Mouse (Mus musculus) heart, adult 2 months (tissue): ENCODE results near the gene Rnasel. TPM values are rescaled to one million over a fixed set of nuclear protein-coding genes. Genes with fewer than 3 reads are reported as not detected.

ENCODE experiments used
- DNase-seq, 2 experiments: peaks; one replicate each; pipeline ENCODE4 v3.0.0; 2021
- H3K27ac ChIP-seq: fragments of 200-600 bp; 2 replicates; pipeline ENCODE4 v1.8.1; 2022
- H3K27me3 ChIP-seq: fragments of 200-500 bp; 2 replicates; pipeline ENCODE4 v1.6.1; 2012; ENCODE audit warnings: mild to moderate bottlenecking, low read length, inconsistent platforms, mixed read lengths; ENCODE audit not compliant: control insufficient read depth, insufficient read depth
- H3K36me3 ChIP-seq: fragments of 200-500 bp; 2 replicates; pipeline ENCODE4 v1.6.1; 2012; ENCODE audit warnings: low read length, inconsistent platforms; ENCODE audit not compliant: control insufficient read depth, insufficient read depth
- H3K4me1 ChIP-seq: fragments of 200-500 bp; 2 replicates; pipeline ENCODE4 v1.6.1; 2011; ENCODE audit warnings: low read length; ENCODE audit not compliant: control insufficient read depth, insufficient read depth
- H3K4me3 ChIP-seq: fragments of 200-600 bp; 2 replicates; pipeline ENCODE4 v1.8.1; 2022
- H3K79me2 ChIP-seq: fragments of 200-500 bp; replicated peaks from 2 replicates; pipeline ENCODE4 v1.6.1; 2012; ENCODE audit warnings: mild to moderate bottlenecking, inconsistent platforms, low read length, moderate library complexity, mixed read lengths; ENCODE audit not compliant: control insufficient read depth, insufficient read depth
- H3K9ac ChIP-seq: fragments of 200-500 bp; 2 replicates; pipeline ENCODE4 v1.6.1; 2012; ENCODE audit warnings: low read depth, mild to moderate bottlenecking, control low read depth, inconsistent platforms, low read length, mixed read lengths
- CTCF ChIP-seq: fragments of 200-600 bp; IDR thresholded peaks from 2 replicates; pipeline ENCODE4 v1.8.1; 2022; ENCODE audit warnings: antibody characterized with exemption, mild to moderate bottlenecking, moderate library complexity
- EP300 ChIP-seq: fragments of 200-500 bp; IDR thresholded peaks from 2 replicates; pipeline ENCODE4 v1.6.1; 2011; ENCODE audit warnings: low read depth, low read length, control low read depth; ENCODE audit not compliant: insufficient read depth
- POLR2A ChIP-seq: fragments of 200-500 bp; IDR thresholded peaks from 2 replicates; pipeline ENCODE4 v1.6.1; 2011; ENCODE audit warnings: mild to moderate bottlenecking, low read depth, low read length, control low read depth; ENCODE audit not compliant: insufficient read depth
- WGBS: fragments of 180-500 bp; shearing (Covaris S2); methylation state at CpG from one replicate; pipeline ENCODE4 v1.1.7; 2018; 5-methylcytosine and 5-hydroxymethylcytosine counted together
- intact Hi-C: fragments of 180-260 bp; cut with DNase I; formaldehyde crosslinking; loops from one replicate; pipeline ENCODE4 v1.15.1; 2025
- polyA plus RNA-seq: library from polyadenylated mRNA; depleted of rRNA; stranded (reverse); fragments of >200 nt; gene quantifications from 2 replicates; pipeline ENCODE4 v1.2.3, GENCODE M21; 2012
- total RNA-seq, 2 experiments: library from RNA; stranded (reverse); gene quantifications; 2 replicates each; pipeline ENCODE4 v1.2.3; 2021

Gene Rnasel
- total and polyA plus RNA-seq, 3 experiments = 2.5 to 4.6 (median 4.1) TPM

GRCm38 (mm10) chr1:153746119-153746670, 3.0 kb upstream of the Rnasel start:
- Histone ChIP-seq H3K9ac (no peak overlapping the region), H3K4me3 (no peak overlapping the region), H3K27ac (no peak overlapping the region), H3K27me3 (no peaks in the 10 kb centered on the region), H3K79me2 (no peaks in the 10 kb centered on the region), H3K36me3 (no peaks in the 10 kb centered on the region), H3K4me1 (peaks cover 6% of the 10 kb centered on the region; the same call in 1 of the 2 replicates)
- intact Hi-C loops = loop anchor here (1.0 to 5.0 kb wide), 2 partner anchors 61 to 189 kb away; no protein-coding TSS in a partner anchor
- 83% methylated on average over 14 of the region's 14 CpGs for WGBS
- TF ChIP-seq EP300 (no peak), POLR2A (no peak), CTCF (no peak)
- DNase-seq = no peak

GRCm38 (mm10) chr1:153746728-153747127, 2.5 kb upstream of the Rnasel start:
- DNase-seq = peak; percentile 68 to 72
- 4% methylated on average over 12 of the region's 12 CpGs for WGBS
- peaks cover 10% of the 10 kb centered on the region for H3K4me1 ChIP-seq

GRCm38 (mm10) chr1:153747861-153748530, 1.2 kb upstream of the Rnasel start:
- no peaks in the 10 kb centered on the region for H3K36me3 ChIP-seq
- 23% methylated on average over 12 of the region's 12 CpGs for WGBS
- no peak overlapping the region; the same call in 1 of the 2 replicates for H3K27ac ChIP-seq
- no peaks in the 10 kb centered on the region for H3K27me3 ChIP-seq
- DNase-seq = no peak
- H3K9ac ChIP-seq = no peak overlapping the region
- no peaks in the 10 kb centered on the region for H3K79me2 ChIP-seq
- H3K4me3 ChIP-seq = no peak overlapping the region
- TF ChIP-seq POLR2A (no peak), EP300 (no peak), CTCF (no peak)
- intact Hi-C loops = loop anchor here (2.0 to 5.0 kb wide), 2 partner anchors 59 to 433 kb away; no protein-coding TSS in a partner anchor
- peaks cover 12% of the 10 kb centered on the region for H3K4me1 ChIP-seq

More at GRCm38 (mm10) chr1:153746728-153747127, 2.5 kb upstream of the Rnasel start:
- intact Hi-C loops = loop anchor here (1.0 to 5.0 kb wide), 2 partner anchors 61 to 189 kb away; no protein-coding TSS in a partner anchor
- no peak overlapping the region for H3K4me3 ChIP-seq
- H3K36me3 ChIP-seq = no peaks in the 10 kb centered on the region
- H3K9ac ChIP-seq = no peak overlapping the region
- H3K79me2 ChIP-seq = no peaks in the 10 kb centered on the region
- no peak overlapping the region for H3K27ac ChIP-seq
- TF ChIP-seq EP300 (peak; percentile 81), CTCF (peak; percentile 92), POLR2A (no peak)
- no peaks in the 10 kb centered on the region for H3K27me3 ChIP-seq

- Histone ChIP-seq H3K9ac (no peak overlapping the region), H3K4me3 (no peak overlapping the region), H3K4me1 (peaks cover 12% of the 10 kb centered on the region), H3K79me2 (no peaks in the 10 kb centered on the region), H3K36me3 (no peaks in the 10 kb centered on the region), H3K27ac (peak overlapping the region; percentile 76), H3K27me3 (no peaks in the 10 kb centered on the region)
- TF ChIP-seq CTCF (no peak), EP300 (no peak), POLR2A (no peak)
- intact Hi-C loops = loop anchor here (2.0 to 5.0 kb wide), 2 partner anchors 59 to 432 kb away; no protein-coding TSS in a partner anchor
- 0% methylated on average over 1 of the region's 1 CpGs for WGBS
- DNase-seq = peak in 1 of 2 experiments; percentile 27
These were observed 677 bp upstream of the Rnasel start for GRCm38 (mm10) chr1:153748549-153748948.

- TF ChIP-seq CTCF (no peak), EP300 (no peak), POLR2A (no peak)
- 65% methylated on average over 6 of the region's 6 CpGs for WGBS
- peaks cover 12% of the 10 kb centered on the region for H3K4me1 ChIP-seq
- no peak for DNase-seq
- no peak overlapping the region for H3K9ac ChIP-seq
- H3K27ac ChIP-seq = no peak overlapping the region
- no peaks in the 10 kb centered on the region for H3K27me3 ChIP-seq
- no peaks in the 10 kb centered on the region for H3K79me2 ChIP-seq
- no peak overlapping the region for H3K4me3 ChIP-seq
- H3K36me3 ChIP-seq = no peaks in the 10 kb centered on the region
- intact Hi-C loops = no loop called here
These were observed 828 bp downstream of the Rnasel start for GRCm38 (mm10) chr1:153750054-153750453.

GRCm38 (mm10) chr1:153751763-153752301, 2.6 kb downstream of the Rnasel start:
- peak overlapping the region; percentile 75 for H3K27ac ChIP-seq
- H3K36me3 ChIP-seq = no peaks in the 10 kb centered on the region
- DNase-seq = peak; percentile 64
- intact Hi-C loops = no loop called here
- TF ChIP-seq POLR2A (0 out of 2 replicates have a peak, but pooled peaks have one; percentile 36), CTCF (no peak), EP300 (no peak)
- H3K9ac ChIP-seq = peak overlapping the region; percentile 54
- H3K4me1 ChIP-seq = peaks cover 12% of the 10 kb centered on the region
- H3K4me3 ChIP-seq = peak overlapping the region; percentile 49
- 6% methylated on average over 13 of the region's 13 CpGs for WGBS
- no peaks in the 10 kb centered on the region for H3K27me3 ChIP-seq
- no peaks in the 10 kb centered on the region for H3K79me2 ChIP-seq
